Mouse (Mus musculus) c-Kit-positive CD71-negative TER-119-negative erythroid progenitor cells, embryonic 14.5 days (primary cell): ENCODE measurements around the gene Lrrc8d.

Source experiments
- DNase-seq: peaks from one replicate; pipeline ENCODE4 v3.0.0-alpha.2; 2013; ENCODE audit warnings: low read depth

Lrrc8d gene

GRCm38 (mm10) chr5:105817248-105817976 is 117.6 kb downstream of the Lrrc8d start:
- DNase-seq = no peak

- no peak for DNase-seq
Measured at GRCm38 (mm10) chr5:105818411-105818810, 118.6 kb downstream of the Lrrc8d start.

- no peak for DNase-seq
Measured at GRCm38 (mm10) chr5:105821390-105821789, 121.6 kb downstream of the Lrrc8d start.

GRCm38 (mm10) chr5:105822521-105823498 is 123.0 kb downstream of the Lrrc8d start:
- no peak for DNase-seq

- no peak for DNase-seq
Measured at GRCm38 (mm10) chr5:105824282-105824681, 124.5 kb downstream of the Lrrc8d start.

- DNase-seq = no peak
Measured at GRCm38 (mm10) chr5:105824827-105825226, 125.1 kb downstream of the Lrrc8d start.

- no peak for DNase-seq
Measured at GRCm38 (mm10) chr5:105826916-105827510, 127.2 kb downstream of the Lrrc8d start.

GRCm38 (mm10) chr5:105828050-105828449 is 128.3 kb downstream of the Lrrc8d start:
- no peak for DNase-seq

- DNase-seq = no peak
Measured at GRCm38 (mm10) chr5:105829008-105829586, 129.3 kb downstream of the Lrrc8d start.

- DNase-seq = no peak
Measured at GRCm38 (mm10) chr5:105832140-105832539, 132.4 kb downstream of the Lrrc8d start.

GRCm38 (mm10) chr5:105833923-105834322 is 134.2 kb downstream of the Lrrc8d start:
- no peak for DNase-seq

GRCm38 (mm10) chr5:105836006-105836405 is 136.2 kb downstream of the Lrrc8d start:
- DNase-seq = no peak

- DNase-seq = peak; percentile 23
Measured at GRCm38 (mm10) chr5:105839740-105840310, 140.1 kb downstream of the Lrrc8d start.

- DNase-seq = peak; percentile 17
Measured at GRCm38 (mm10) chr5:105844044-105844753, 144.4 kb downstream of the Lrrc8d start.

GRCm38 (mm10) chr5:105845041-105845440 is 145.3 kb downstream of the Lrrc8d start:
- no peak for DNase-seq

GRCm38 (mm10) chr5:105847726-105848125 is 148.0 kb downstream of the Lrrc8d start:
- no peak for DNase-seq

GRCm38 (mm10) chr5:105849222-105849621 is 149.5 kb downstream of the Lrrc8d start:
- DNase-seq = no peak

GRCm38 (mm10) chr5:105849643-105850042 is 149.9 kb downstream of the Lrrc8d start:
- DNase-seq = no peak

- DNase-seq = no peak
Measured at GRCm38 (mm10) chr5:105853271-105853670, 153.5 kb downstream of the Lrrc8d start.

- no peak for DNase-seq
Measured at GRCm38 (mm10) chr5:105857486-105857885, 157.7 kb downstream of the Lrrc8d start.
